In genomic region chr6:120788068-120788607, GRCm38 (mm10) we compare ENCODE assay signal across 14 mouse cellular contexts. TPM values are rescaled to one million over a fixed set of nuclear protein-coding genes. Genes with fewer than 3 reads are reported as not detected.
"Had no signal": no experiment of that assay in that cellular context is flagged by ENCODE, and none has a peak within 500 bp of the region (broad histone marks: within the 10 kb centered on the region; RNA-seq: fewer than 3 reads in every experiment).

No protein-coding gene starts in this region.

- H3K4me2 ChIP-seq: intestine, embryonic 15.5 days; limb, embryonic 15.5 days; liver, embryonic 13.5 days; midbrain, embryonic 12.5 days; neural tube, embryonic 12.5 days had no signal

- ATAC-seq: intestine, embryonic 15.5 days; midbrain, embryonic 16.5 days had no signal

- H3K27me3 ChIP-seq: intestine, embryonic 15.5 days; limb, embryonic 15.5 days; liver, embryonic 13.5 days; megakaryocyte, embryonic 14.5 days; midbrain, embryonic 12.5 days; neural tube, embryonic 12.5 days had no signal

- H3K27ac ChIP-seq: intestine, embryonic 15.5 days; left cerebral cortex, adult 2 months; limb, embryonic 15.5 days; midbrain, embryonic 12.5 days; neural tube, embryonic 12.5 days had no signal

- H3K4me3 ChIP-seq: intestine, embryonic 15.5 days; left cerebral cortex, adult 2 months; limb, embryonic 15.5 days; liver, embryonic 13.5 days; megakaryocyte, embryonic 14.5 days; midbrain, embryonic 12.5 days; neural tube, embryonic 12.5 days had no signal

- H3K9ac ChIP-seq: intestine, embryonic 15.5 days; limb, embryonic 15.5 days; liver, embryonic 13.5 days; midbrain, embryonic 12.5 days; neural tube, embryonic 12.5 days had no signal

- H3K9me3 ChIP-seq: intestine, embryonic 15.5 days; limb, embryonic 15.5 days; liver, embryonic 13.5 days; megakaryocyte, embryonic 14.5 days; midbrain, embryonic 12.5 days; neural tube, embryonic 12.5 days had no signal

- H3K4me1 ChIP-seq: intestine, embryonic 15.5 days had no signal

- DNase-seq: kidney, adult 18-20 months; kidney, postnatal 14 days; liver, embryonic 13.5 days; lung, adult 18-20 months; thymus, adult 18-20 months had no signal

RNA-seq across cellular contexts. Expression of gene Slc25a18, which starts 14.8 kb away (rescaled TPM):
- polyA plus RNA-seq: kidney, embryonic 14.5 days; urinary bladder, adult 2 months had no signal
